Mouse (Mus musculus) megakaryocyte, embryonic 14.5 days (primary cell): ENCODE data around the gene Gm17482.

Experiments used
- FLI1 ChIP-seq: IDR thresholded peaks from 2 replicates; pipeline ENCODE4 v1.6.1; 2012; ENCODE audit warnings: low read length, inconsistent platforms, mixed read lengths
- GATA1 ChIP-seq: IDR thresholded peaks from 3 replicates; pipeline ENCODE4 v1.6.1; 2012; ENCODE audit warnings: mixed read lengths, low read length, inconsistent platforms, borderline replicate concordance

DNA sequence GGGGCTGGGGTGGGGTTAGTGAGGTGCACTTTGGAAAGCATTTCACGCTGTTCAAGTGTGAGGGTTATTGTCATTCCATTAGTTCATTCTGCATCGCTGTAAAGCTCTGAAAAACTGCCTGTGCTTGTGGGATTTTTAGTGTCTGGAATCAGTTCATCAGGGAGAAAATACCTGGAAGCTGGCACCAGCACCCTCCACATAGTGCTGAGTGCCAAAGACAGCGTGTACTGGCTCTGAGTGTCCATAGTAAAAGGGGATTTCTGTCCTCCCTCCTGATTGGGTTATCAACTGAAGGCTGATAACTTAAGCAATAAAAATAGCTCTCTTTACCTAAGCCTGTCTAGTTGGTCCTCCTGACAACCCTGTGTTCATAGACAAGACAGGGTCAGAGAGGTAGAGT is 33.4 kb downstream of the Gm17482 start:
- TF ChIP-seq GATA1, result no peak
- no peak for TF ChIP-seq FLI1
